Mouse (Mus musculus): ENCODE measurements around the gene Ttll11. TPM values are rescaled to one million over a fixed set of nuclear protein-coding genes. Genes with fewer than 3 reads are reported as not detected.

Gene Ttll11
- polyA plus RNA-seq, 1 experiment from 2014 or later: 0.95 TPM

DNA sequence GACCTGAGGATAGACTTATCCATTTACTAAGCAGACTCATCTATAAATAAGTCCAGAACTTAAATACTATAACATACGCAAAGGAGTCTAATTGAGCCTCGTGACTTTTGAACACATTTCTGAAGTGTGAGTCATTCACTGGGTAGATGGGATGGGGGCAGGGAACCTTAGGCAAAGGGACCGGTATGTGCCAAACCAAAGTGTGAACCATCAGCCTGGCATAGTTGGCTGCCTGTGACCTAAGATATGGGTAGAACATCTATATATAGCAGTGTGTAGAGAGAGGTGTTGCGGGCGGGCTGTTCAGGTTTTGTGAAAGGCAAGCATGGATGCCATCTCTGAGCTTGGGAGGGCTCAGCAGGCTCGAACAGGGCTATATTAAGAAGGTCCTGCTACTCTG lies 14.6 kb upstream of the Ttll11 start:
- WGBS: 91% methylated on average over 6 of the region's 6 CpGs
- no peak for DNase-seq (ENCODE audit: extremely low spot score, low spot score)

DNA sequence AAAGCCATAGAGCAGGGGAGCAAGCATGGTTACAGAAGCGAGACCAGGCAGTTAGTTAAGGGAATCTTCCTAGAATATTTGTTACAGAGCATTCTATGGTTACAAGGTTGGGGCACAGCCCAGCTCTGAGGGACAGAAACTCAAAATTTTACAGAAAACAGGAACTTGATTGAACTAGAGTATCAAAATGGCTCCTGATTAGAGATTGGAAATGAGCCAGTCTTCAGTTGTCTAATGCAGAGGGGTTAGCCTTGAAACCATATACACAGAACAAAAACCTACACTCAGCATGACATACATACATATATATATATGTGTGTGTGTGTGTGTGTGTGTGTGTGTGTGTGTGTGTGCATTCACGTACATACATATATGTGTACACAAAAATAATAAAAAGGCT lies 13.8 kb upstream of the Ttll11 start:
- DNase-seq (ENCODE audit: extremely low spot score, low spot score): no peak
- Histone ChIP-seq H3K27me3 (ENCODE audit: poor library complexity, severe bottlenecking) (no peaks in the 10 kb centered on the region), H3K4me3 (no peak overlapping the region), H3K27ac (no peak overlapping the region), H3K9me3 (no peaks in the 10 kb centered on the region), H3K36me3 (replicated peaks) (no peaks in the 10 kb centered on the region), H3K4me1 (no peaks in the 10 kb centered on the region)
- WGBS: 84% methylated on average over 2 of the region's 2 CpGs

More for the DNA sequence above, 14.6 kb upstream of the Ttll11 start:
- no peak overlapping the region for H3K4me3 ChIP-seq
- H3K4me1 ChIP-seq: no peaks in the 10 kb centered on the region
- H3K9me3 ChIP-seq: no peaks in the 10 kb centered on the region
- H3K36me3 ChIP-seq (replicated peaks): no peaks in the 10 kb centered on the region
- H3K27ac ChIP-seq: no peak overlapping the region
- H3K27me3 ChIP-seq (ENCODE audit: poor library complexity, severe bottlenecking): no peaks in the 10 kb centered on the region

DNA sequence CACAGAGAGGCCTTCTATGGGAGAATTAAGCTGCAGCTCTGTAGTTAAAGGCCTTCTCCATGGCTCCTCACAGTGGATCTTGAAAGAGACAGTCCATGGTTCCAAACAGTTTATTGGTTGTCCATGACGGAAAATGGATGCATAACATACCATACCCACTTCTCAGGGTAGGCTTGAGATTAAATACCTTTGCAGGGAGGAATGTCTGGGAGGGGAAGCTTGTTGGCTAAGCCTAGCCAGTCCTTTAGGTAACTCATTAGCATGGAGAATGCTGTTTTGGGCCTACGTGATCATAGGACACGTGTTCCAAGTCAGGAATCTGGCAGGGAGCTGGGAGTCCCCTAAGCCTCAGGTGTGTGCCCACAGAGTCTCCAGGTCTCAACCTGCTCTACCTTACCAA lies 12.5 kb upstream of the Ttll11 start:
- DNase-seq (ENCODE audit: extremely low spot score, low spot score): no peak
- H3K4me1 ChIP-seq: no peaks in the 10 kb centered on the region
- H3K9me3 ChIP-seq: no peaks in the 10 kb centered on the region
- no peaks in the 10 kb centered on the region for H3K36me3 ChIP-seq (replicated peaks)
- no peak overlapping the region for H3K4me3 ChIP-seq
- peaks cover 8% of the 10 kb centered on the region for H3K27me3 ChIP-seq (ENCODE audit: poor library complexity, severe bottlenecking)
- WGBS: 86% methylated on average over 3 of the region's 3 CpGs
- no peak overlapping the region for H3K27ac ChIP-seq

DNA sequence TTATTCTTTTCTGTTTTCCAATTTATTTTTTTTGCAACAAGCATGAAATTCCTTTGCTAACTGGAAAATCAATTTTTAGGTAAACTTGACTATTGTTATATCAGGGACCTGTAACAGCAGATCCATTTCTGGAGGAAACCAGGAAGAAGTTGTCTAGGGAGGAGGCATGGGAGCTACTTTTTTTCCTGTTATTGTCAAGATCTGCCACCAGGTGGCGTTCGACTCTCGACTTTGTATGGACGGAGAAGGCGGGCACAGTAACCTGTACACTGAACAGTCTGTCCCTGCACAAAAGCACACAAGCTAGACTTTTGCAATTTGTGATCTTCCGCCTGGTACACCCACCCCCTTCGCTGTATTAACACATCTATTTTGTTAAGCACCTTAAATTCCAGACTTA lies 4.2 kb upstream of the Ttll11 start:
- WGBS: 3% methylated on average over 7 of the region's 7 CpGs
- Histone ChIP-seq H3K36me3 (replicated peaks) (no peaks in the 10 kb centered on the region), H3K27me3 (ENCODE audit: poor library complexity, severe bottlenecking) (peaks cover 38% of the 10 kb centered on the region), H3K9me3 (no peaks in the 10 kb centered on the region), H3K4me3 (no peak overlapping the region), H3K27ac (no peak overlapping the region), H3K4me1 (peaks cover 16% of the 10 kb centered on the region)
- DNase-seq (ENCODE audit: extremely low spot score, low spot score): peak; percentile 67

DNA sequence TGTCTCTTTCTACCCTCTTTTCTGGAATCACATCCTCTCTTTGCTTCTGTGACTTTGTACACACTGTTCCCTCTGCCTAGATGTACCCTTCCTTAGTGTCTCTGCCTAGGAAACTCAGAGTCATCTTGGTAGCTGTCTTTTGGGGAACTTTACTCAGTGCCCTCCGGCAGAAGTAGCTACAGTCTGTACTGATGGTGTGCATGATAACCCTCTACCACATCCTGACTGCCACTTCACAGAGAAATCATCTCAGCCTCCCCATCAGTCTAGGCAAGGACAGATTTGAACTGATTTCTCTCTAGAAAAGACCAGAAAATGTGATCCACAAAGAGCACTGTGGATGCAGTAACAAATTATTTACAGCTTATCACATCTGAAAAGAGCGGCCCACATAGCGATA lies 2.2 kb upstream of the Ttll11 start:
- peaks cover 8% of the 10 kb centered on the region; the same call in 1 of the 2 replicates for H3K36me3 ChIP-seq (replicated peaks)
- DNase-seq (ENCODE audit: extremely low spot score, low spot score): no peak
- peaks cover 32% of the 10 kb centered on the region for H3K4me1 ChIP-seq
- no peak overlapping the region for H3K27ac ChIP-seq
- 86% methylated on average over 3 of the region's 3 CpGs for WGBS
- peaks cover 26% of the 10 kb centered on the region for H3K27me3 ChIP-seq (ENCODE audit: poor library complexity, severe bottlenecking)
- no peak overlapping the region for H3K4me3 ChIP-seq
- no peaks in the 10 kb centered on the region for H3K9me3 ChIP-seq

DNA sequence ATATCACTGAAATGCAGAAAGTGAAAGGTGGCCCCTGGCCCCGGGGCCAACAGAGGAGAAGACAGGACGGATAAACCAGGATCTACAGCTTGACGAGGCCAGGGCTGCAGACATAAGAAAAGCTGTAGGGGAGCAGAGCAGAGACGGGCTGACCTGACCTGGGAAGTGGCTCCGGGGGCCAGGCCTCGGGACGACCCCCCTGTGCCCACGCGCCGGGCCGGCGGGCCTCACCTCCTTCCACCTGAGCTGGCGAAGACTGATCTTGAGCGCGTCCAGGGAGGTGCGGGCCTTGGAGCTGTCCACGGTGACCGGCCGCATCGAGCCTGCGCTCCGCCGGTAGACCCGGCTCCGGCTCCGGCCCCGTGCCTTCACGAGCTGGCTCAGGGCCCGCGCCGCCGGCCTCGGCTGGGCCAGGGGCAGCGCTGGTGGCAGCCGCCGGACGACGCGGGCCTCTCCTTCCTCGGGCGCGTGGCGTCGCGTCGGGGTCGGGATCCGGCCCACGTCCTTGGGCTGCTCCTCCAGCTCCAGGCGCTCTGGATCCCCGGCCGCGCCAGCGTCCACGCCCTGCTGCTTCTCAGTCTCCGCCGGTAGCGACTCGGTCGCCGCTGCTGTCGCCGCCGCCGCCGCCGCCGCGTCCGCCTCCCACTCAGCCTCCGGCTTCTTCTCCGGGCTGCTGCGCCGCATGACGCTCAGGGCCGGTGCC lies 621 bp downstream of the Ttll11 start:
- Histone ChIP-seq H3K27me3 (ENCODE audit: poor library complexity, severe bottlenecking) (peaks cover 10% of the 10 kb centered on the region; the same call in 1 of the 2 replicates), H3K4me3 (peak overlapping the region; percentile 94), H3K4me1 (peaks cover 27% of the 10 kb centered on the region), H3K36me3 (replicated peaks) (peaks cover 8% of the 10 kb centered on the region; the same call in 1 of the 2 replicates), H3K9me3 (no peaks in the 10 kb centered on the region), H3K27ac (peak overlapping the region; percentile 91)
- WGBS: under 1% methylated on average over 76 of the region's 76 CpGs
- peak; percentile 46 for DNase-seq (ENCODE audit: extremely low spot score, low spot score)

DNA sequence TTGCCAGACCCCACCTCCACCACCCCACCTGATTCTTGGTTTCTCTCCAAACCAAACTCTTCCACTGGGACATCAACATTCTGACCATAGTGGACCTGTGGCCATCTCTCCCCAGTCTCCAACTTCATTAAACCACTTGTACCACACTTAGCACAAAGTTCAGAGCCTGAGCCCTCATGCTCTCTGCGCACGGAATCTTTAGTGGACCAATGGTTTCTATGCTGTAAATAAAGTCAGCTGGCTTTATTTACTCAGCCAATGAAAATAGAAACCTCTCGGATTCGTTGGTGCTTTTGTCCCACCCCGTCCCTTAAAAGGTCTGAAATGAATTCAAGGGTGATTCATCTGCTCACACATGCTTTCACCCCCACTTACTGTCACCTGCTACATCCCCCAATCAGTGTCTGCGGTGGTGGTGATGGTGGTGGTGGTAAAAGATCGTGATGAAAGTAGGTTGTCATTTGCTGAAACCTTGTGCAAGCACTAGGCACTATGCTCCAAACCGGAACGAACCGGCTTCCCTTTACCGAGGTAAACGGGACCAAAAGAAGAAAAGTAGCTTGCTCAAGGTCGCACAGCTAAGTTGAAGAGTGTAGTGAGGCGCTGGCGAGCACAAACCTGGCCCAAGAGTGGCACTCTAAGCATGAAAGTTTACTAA lies 1.3 kb downstream of the Ttll11 start:
- DNase-seq (ENCODE audit: extremely low spot score, low spot score): no peak
- peaks cover 10% of the 10 kb centered on the region; the same call in 1 of the 2 replicates for H3K27me3 ChIP-seq (ENCODE audit: poor library complexity, severe bottlenecking)
- 32% methylated on average over 15 of the region's 15 CpGs for WGBS
- no peaks in the 10 kb centered on the region for H3K9me3 ChIP-seq
- peak overlapping the region; percentile 91 for H3K27ac ChIP-seq
- peaks cover 8% of the 10 kb centered on the region; the same call in 1 of the 2 replicates for H3K36me3 ChIP-seq (replicated peaks)
- peaks cover 26% of the 10 kb centered on the region for H3K4me1 ChIP-seq
- peak overlapping the region; percentile 94 for H3K4me3 ChIP-seq

DNA sequence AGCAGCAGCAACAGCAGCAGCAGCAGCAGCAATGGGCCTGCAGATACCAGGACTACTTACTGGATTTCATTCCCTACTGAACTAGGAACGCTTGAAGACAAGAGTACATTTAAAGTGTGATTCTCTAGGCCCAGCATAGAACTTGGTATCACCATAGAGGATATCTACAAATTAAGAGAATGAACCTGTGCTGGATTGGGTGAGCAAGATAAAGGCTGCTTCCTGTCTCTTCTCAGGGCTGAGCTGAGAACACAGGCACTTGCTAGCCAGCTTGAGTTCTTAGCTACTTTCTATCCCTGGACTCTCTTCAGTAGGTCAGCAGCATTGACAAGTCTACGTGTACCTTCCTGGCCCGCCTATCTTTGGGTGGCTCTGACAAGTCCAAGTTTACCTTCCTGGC lies 2.0 kb downstream of the Ttll11 start:
- peak overlapping the region; percentile 94 for H3K4me3 ChIP-seq
- DNase-seq (ENCODE audit: extremely low spot score, low spot score): no peak
- peaks cover 8% of the 10 kb centered on the region; the same call in 1 of the 2 replicates for H3K36me3 ChIP-seq (replicated peaks)
- WGBS: 90% methylated on average over 3 of the region's 3 CpGs
- no peaks in the 10 kb centered on the region for H3K9me3 ChIP-seq
- peaks cover 10% of the 10 kb centered on the region; the same call in 1 of the 2 replicates for H3K27me3 ChIP-seq (ENCODE audit: poor library complexity, severe bottlenecking)
- no peak overlapping the region for H3K27ac ChIP-seq
- peaks cover 26% of the 10 kb centered on the region for H3K4me1 ChIP-seq

DNA sequence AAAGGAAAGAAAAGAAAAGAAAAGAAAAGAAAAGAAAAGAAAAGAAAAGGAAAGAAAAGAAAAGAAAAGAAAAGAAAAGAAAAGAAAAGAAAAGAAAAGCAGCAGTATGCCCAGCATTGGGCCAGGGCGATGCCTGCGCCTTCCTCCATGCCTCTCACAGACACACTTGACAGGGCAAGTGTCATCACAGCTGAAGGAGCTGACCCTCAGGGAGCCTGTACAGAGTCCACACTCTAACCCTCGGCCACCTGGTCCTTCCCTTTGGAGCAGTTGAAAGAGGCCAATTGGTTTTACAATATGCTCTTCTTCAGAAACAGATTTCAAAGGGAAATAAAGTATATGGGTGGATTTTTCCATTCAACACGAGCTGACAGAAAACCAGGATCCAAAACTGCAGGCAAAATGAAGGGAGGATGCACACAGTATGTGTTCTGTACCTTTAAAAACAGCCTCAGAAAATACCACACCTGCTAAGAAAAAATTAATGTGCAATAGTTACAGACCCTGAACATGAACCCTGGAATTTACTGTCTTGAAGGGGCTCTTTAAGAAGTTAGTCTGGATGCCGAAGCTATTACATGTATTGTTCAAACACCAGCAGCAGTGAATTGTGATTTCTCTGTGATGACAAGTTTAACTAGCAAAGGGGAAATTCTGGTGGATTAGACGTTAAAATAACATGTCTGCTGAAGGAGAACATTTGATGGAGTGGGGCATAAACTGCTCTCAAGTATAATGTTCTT lies 7.3 kb downstream of the Ttll11 start:
- Histone ChIP-seq H3K36me3 (replicated peaks) (peaks cover 5% of the 10 kb centered on the region; the same call in 1 of the 2 replicates), H3K4me1 (peaks cover 6% of the 10 kb centered on the region), H3K27ac (no peak overlapping the region), H3K4me3 (no peak overlapping the region), H3K27me3 (ENCODE audit: poor library complexity, severe bottlenecking) (no peaks in the 10 kb centered on the region), H3K9me3 (no peaks in the 10 kb centered on the region)
- WGBS: 78% methylated on average over 6 of the region's 6 CpGs
- no peak for DNase-seq (ENCODE audit: extremely low spot score, low spot score)

DNA sequence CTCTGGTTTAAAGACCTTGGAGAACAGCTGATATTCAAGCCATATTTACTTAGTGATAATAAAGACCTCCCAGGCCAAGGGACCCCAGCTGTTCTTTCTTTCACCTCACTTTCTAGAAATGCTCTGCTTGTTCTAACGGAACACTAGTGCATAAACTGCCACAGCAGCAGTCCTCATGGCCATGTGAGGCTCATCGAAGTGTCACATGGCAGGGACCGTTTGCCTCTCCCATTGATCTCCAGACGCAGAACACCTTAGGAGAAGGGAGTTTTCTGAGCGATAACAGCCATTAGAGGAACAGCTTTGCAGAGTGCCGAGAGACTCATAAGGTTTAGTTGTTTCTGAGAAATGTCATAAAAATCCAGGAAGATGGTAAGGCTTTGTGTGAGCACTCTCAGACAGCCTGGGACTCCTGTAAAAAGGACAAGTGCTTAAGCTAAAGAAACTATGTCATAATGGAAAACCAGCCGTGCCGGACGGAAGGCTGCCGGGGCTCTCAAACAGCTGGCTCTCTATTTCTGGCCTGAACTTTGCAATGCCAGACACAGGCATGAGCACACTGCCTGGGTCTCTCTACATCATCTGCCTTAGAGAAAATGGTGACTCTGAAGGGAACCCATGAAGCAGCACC lies 13.7 kb downstream of the Ttll11 start:
- WGBS: 89% methylated on average over 10 of the region's 10 CpGs
- Histone ChIP-seq H3K4me3 (no peak overlapping the region), H3K4me1 (peaks cover 8% of the 10 kb centered on the region), H3K9me3 (no peaks in the 10 kb centered on the region), H3K27ac (no peak overlapping the region), H3K36me3 (replicated peaks) (no peaks in the 10 kb centered on the region), H3K27me3 (ENCODE audit: poor library complexity, severe bottlenecking) (no peaks in the 10 kb centered on the region)
- DNase-seq (ENCODE audit: extremely low spot score, low spot score): no peak

DNA sequence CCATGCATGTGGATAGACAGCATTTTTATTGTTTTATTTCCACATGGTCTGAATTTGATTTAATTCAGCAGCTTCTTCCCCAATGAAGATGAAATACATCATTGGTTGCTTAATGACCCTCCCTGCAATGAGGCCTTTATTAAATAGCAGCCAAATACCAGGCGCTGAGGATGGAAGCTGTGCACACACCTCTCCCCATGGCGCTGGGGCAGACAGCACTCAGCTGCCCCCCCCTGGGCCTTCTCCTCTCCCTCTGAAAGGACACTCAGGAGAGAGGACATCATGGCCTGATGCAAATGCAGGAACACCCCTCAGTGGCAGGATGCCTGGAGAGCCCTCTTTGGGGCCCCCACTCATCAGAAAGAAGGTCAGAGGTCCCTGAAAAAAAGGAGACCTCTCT lies 16.4 kb downstream of the Ttll11 start:
- no peaks in the 10 kb centered on the region for H3K9me3 ChIP-seq
- 80% methylated on average over 2 of the region's 2 CpGs for WGBS
- H3K27ac ChIP-seq: no peak overlapping the region
- H3K4me1 ChIP-seq: peaks cover 5% of the 10 kb centered on the region
- no peaks in the 10 kb centered on the region for H3K36me3 ChIP-seq (replicated peaks)
- no peaks in the 10 kb centered on the region for H3K27me3 ChIP-seq (ENCODE audit: poor library complexity, severe bottlenecking)
- H3K4me3 ChIP-seq: no peak overlapping the region
- no peak for DNase-seq (ENCODE audit: extremely low spot score, low spot score)

DNA sequence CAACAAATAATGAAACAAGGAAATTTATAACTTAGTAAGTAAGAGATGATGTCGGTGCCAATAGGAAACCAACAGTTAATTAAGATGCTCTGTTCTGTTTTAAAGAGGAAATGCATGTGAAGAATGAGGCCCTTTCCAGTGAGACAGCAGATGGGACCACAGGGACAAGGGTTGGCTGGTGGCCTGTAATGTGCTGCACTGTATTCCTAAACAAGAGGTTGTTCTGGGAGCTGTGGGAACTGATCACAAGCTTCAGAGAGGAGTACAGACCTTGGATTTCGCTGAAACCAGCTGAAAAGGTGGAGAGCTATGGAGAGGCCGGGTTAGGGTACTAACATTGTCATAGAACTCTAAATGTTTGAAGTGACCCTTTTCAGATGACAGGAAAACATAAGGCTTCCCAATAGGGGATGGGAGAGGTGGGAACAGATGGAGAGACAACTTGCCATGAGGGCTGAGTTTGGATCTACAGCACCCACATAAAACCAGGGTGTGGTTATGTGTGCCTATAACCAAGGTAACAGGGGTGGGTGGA lies 18.1 kb downstream of the Ttll11 start:
- Histone ChIP-seq H3K4me1 (peaks cover 12% of the 10 kb centered on the region), H3K36me3 (replicated peaks) (no peaks in the 10 kb centered on the region), H3K27ac (no peak overlapping the region), H3K27me3 (ENCODE audit: poor library complexity, severe bottlenecking) (no peaks in the 10 kb centered on the region), H3K4me3 (no peak overlapping the region), H3K9me3 (no peaks in the 10 kb centered on the region)
- WGBS: 96% methylated on average over 3 of the region's 3 CpGs
- DNase-seq (ENCODE audit: extremely low spot score, low spot score): no peak

All from forebrain, embryonic 10.5 days (tissue).